Mouse (Mus musculus): Measurements from ENCODE around the gene Tgoln1. TPM values are rescaled to one million over a fixed set of nuclear protein-coding genes. Genes with fewer than 3 reads are reported as not detected.
A peak's percentile ranks its signal among the peaks of the same experiment; 100 is the strongest.

Tgoln1 gene
- polyA plus RNA-seq (2012; rRNA removed), result 66.5 and 75.6 TPM in 2 replicates

GRCm38 (mm10) chr6:72616643-72617288, at the start of gene Tgoln1:
Gene Tgoln1, minus strand, starts transcription at chr6:72617000.
- no peak for DNase-seq (ENCODE audit: low read depth)

DNA sequence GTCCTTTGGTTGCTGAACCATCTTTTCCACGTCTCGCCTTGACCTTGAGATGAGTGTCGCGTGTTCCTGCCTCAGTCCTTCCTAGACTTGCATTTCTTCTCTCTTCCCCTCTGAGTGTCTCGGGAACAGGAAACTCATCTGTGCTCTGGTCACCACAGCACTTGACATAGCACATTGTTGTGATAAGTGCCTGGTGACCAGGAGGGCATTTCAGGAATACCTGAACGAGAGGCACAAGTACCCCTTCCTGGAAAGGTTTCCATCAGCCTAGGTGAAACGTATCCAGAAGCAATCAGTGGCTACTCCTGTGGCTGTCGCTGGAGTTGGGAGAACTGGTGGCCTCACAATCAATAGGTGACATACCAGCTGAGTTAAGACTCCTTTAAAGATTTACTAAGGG, 47.5 kb upstream of the Tgoln1 start:
- DNase-seq (ENCODE audit: low read depth), result no peak

- DNase-seq (ENCODE audit: low read depth), result no peak
These were observed 46.2 kb upstream of the Tgoln1 start for GRCm38 (mm10) chr6:72663000-72663399.

DNA sequence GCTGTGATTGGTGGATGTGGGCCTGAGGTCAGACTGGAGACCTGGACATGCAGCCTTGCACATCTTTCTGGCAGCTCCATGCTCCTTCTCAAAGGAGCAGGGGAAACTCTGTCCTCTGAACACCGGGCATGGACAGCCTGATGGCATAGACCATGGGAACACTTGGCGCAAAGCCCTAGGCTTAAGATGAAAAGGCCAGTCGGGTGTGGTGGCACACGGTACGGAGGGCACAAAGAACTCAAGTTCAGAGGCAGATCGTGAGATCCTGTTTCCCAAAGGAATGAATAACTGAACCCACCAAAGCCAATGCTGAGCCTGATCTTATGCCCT, 43.6 kb upstream of the Tgoln1 start:
- DNase-seq (ENCODE audit: low read depth), result no peak

- no peak for DNase-seq (ENCODE audit: low read depth)
These were observed 43.1 kb upstream of the Tgoln1 start for GRCm38 (mm10) chr6:72659717-72660390.

DNA sequence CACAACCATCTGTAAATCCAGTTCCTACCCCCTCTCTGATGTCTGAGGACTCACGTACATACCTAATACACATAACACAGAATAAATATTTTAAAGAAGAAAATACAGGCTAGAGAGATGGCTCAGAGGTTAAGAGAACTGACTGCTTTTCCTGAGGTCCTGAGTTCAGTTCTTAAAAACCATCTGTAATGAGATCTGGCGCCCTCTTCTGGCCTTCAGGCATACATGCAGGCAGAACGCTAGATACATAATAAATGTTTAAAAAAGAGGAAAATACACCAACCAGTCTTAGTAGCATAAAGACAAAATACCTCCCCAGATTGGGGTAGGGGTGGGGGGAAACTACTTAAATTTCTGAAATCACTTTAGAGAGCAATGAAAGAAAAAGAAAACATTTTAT, 41.2 kb upstream of the Tgoln1 start:
- DNase-seq (ENCODE audit: low read depth), result no peak

GRCm38 (mm10) chr6:72656053-72656442, 39.2 kb upstream of the Tgoln1 start:
- DNase-seq (ENCODE audit: low read depth), result no peak

GRCm38 (mm10) chr6:72655309-72656052, 38.7 kb upstream of the Tgoln1 start:
- DNase-seq (ENCODE audit: low read depth), result no peak

GRCm38 (mm10) chr6:72654355-72654754, 37.6 kb upstream of the Tgoln1 start:
- no peak for DNase-seq (ENCODE audit: low read depth)

DNA sequence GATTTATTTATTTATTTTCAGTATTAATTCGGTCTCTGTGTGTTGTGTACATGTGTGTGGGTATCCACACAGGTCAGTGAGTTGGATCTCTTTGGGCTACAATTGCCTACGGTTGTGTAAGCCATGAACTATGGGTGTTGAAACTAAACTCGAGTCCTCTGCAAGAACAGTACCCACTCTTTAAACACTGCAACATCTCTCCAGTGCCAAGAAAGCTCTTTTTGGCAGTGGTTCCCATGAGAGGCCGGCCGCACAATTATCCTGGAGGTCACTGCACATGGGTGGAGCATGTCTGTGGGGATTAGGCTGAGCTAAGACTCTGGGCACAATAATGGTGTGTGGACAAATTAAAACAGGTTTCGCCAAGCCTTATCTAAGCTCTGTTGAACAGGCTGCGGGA, 36.6 kb upstream of the Tgoln1 start:
- peak; percentile 94 for DNase-seq (ENCODE audit: low read depth)

GRCm38 (mm10) chr6:72650338-72650851, 33.6 kb upstream of the Tgoln1 start:
- DNase-seq (ENCODE audit: low read depth), result peak; percentile 57

- DNase-seq (ENCODE audit: low read depth), result no peak
These were observed 31.3 kb upstream of the Tgoln1 start for GRCm38 (mm10) chr6:72648002-72648595.

GRCm38 (mm10) chr6:72647383-72647820, 30.6 kb upstream of the Tgoln1 start:
- no peak for DNase-seq (ENCODE audit: low read depth)

- DNase-seq (ENCODE audit: low read depth), result no peak
These were observed 28.6 kb upstream of the Tgoln1 start for GRCm38 (mm10) chr6:72645364-72645763.

DNA sequence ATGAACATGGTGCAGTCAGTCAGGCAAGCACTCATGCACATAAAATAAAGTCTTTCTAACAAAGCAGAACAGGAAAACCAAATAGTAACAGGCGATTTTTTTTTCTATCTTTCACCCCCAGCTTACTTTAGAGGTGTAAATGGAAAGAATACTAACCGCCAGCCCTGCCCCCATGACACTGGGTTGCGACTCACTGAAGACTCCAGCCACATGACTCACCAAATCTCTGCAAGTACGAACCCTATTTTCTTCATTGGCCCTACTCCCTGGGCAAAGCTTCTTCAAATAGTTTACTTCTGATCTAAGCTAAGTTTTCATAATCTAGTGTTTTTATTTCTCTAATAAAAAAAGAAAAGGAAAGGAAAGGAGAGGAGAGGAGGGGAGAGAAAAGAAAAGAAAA, 27.8 kb upstream of the Tgoln1 start:
- DNase-seq (ENCODE audit: low read depth), result no peak

DNA sequence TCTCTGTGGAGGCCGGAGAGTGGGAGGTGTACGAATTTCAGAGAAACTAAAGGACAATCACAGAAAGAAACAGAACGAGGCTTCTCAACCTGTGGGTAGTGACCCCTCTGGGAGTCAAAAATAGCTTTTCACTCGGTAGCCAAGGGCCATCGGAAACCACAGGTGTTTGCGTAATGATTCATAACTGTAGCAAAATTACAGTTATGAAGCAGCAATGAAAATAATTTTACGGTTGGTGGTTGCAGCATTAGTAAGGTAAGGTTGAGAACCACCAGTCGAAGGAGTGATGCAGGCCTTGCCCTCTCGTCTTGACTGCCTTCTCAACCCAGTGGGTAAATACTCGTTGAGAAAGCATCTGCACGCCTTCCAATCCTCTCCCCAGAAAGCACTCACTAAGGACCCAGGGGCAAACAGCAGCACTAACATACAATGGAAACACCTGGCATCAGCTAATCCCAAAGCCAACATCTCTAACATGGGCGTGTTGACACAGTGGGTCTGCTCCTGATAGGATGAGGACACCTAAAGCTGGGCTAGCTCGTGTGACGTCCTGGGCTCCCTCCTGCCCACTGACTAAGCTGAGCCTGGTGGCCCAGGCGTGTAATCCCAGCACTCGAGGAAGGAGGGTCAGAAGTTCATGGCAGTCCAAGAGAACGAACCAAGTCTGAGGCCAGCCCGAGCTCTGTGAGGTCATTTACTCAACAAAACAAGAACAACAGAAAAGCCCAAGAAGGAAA, 24.6 kb upstream of the Tgoln1 start:
- DNase-seq (ENCODE audit: low read depth), result no peak

DNA sequence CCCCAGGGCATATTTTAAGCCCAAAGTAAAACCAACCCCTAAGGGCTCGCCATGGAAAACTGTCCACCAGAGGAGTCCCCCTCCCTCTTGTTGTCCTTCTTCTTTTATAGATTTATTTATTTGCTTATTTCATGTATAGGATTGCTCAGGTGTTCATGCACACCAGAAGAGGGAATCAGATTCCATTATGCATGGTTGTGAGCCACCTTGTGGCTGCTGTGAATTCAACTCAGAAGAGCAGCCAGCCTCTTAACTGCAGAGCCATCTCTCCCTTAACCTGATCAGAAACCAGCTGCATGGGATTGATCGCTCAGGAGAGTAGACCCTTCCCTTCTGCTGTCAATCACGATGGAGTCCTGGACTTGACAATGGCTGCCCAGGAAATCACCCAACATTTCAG, 20.1 kb upstream of the Tgoln1 start:
- DNase-seq (ENCODE audit: low read depth), result no peak

DNA sequence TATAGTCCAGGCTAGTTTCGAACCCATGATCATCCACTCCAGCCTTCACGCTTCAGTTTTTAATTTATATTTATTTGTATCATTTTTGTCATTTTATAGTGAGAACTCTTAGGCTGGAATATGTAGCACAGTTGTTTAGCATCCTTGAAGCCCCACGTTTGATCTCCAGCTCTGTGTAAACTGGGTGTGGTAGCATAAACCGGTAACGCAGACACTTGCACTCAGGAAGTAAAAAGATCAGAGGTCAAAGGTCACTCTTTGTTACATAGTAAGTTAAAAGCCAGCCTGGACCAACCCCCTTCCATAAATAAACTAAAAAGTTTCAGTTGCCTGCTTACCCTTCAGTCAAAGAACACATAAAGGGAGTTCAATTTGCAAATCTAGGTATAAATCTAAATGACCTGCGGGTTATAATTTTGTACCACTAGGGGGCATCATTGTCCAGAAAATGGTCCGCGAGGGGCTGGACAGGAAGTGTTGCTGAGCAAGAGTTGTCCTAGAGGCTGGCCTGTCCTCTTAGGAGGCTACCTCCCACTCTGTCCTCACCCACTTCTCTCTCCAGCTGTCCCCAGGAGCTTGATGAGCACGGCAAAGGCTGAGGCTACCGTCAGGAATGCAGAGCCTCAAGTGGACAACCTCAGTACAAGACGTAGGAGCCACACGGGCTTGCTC, 19.1 kb upstream of the Tgoln1 start:
- no peak for DNase-seq (ENCODE audit: low read depth)

DNA sequence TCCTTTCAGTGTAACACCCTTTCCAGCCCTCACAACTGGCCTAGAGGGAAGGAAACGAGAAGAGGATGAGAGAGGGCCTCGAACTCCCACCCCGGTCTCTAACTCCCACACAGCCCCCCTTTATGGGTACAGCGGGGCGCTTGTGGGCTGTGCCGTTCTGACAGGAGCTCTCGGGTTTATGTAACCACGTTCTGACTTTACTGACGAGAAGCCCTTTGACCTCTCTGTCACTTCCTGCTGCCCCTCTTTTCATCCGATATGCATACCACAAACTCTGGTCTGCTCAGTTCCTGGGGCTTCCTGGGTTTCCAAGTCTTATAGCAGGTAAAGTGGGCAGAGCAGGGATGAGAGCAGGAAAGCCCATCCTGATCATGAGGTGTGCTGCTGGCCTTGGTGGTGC, 17.5 kb upstream of the Tgoln1 start:
- no peak for DNase-seq (ENCODE audit: low read depth)

DNA sequence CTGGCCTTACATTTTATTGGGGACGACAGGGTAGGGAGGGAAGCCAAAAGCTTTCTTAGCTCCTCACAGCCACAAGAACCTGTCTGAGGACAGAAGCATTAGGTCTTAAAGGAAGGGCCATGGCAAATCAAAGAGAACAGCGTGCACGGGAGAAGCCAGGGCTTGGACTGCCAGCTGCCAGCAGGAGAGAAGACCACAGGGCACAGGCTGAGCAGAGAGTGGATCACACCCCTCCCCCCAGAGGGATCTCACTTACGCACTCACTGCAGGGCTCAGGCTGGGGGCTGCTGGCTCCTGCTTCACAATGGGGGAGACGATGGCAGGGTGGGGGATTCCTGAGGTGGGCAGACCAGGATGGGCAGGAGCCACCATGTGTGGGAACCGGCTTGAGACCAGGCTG, 14.9 kb upstream of the Tgoln1 start:
- DNase-seq (ENCODE audit: low read depth), result no peak

DNA sequence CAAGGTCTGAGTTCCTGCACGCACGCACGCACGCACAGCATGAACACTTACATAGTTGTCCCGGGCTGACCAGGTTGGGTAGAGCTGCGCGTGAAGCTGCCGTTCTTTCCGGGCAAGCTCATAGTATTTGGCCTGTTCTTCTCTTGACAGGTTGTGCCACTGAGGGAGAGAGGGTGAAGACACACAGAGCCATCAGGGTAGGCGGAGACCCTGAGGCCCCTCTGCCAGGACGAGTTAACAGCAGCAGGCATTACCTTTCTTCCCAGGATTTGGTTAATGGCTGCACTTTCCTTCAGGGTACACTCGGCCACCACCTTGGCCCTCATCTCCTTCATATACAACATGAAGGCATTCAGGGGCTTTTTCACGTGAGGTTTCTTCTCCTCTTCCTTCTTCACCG, 14.2 kb upstream of the Tgoln1 start:
- no peak for DNase-seq (ENCODE audit: low read depth)

Measured in gonadal fat pad, adult 2 months (tissue).